Mouse (Mus musculus) myocyte (in vitro differentiated cells): Measurements from ENCODE around the gene Slc38a10. TPM values are rescaled to one million over a fixed set of nuclear protein-coding genes. Genes with fewer than 3 reads are reported as not detected.

ENCODE experiments used
- H3K27me3 ChIP-seq: one replicate; pipeline ENCODE4 v1.6.1; 2011; ENCODE audit not compliant: control insufficient read depth, insufficient read depth, insufficient read length
- H3K36me3 ChIP-seq: one replicate; pipeline ENCODE4 v1.6.1; 2011; ENCODE audit not compliant: control insufficient read depth, insufficient read depth
- H3K4me2 ChIP-seq: one replicate; pipeline ENCODE4 v1.6.1; 2011; ENCODE audit warnings: low read depth, control low read depth
- H3K4me3 ChIP-seq: one replicate; pipeline ENCODE4 v1.5.1; 2011; ENCODE audit warnings: mild to moderate bottlenecking, control low read depth, moderate library complexity
- H3K79me2 ChIP-seq: one replicate; pipeline ENCODE4 v1.6.1; 2011; ENCODE audit not compliant: control insufficient read depth, insufficient read depth
- H3ac ChIP-seq: one replicate; pipeline ENCODE4 v1.6.1; 2011; ENCODE audit not compliant: control insufficient read depth, insufficient read length
- CEBPB ChIP-seq: IDR thresholded peaks from 2 replicates; pipeline ENCODE4 v1.6.1; 2011; ENCODE audit warnings: mild to moderate bottlenecking, moderate library complexity; ENCODE audit not compliant: poor library complexity, insufficient read depth, severe bottlenecking
- E2F4 ChIP-seq: IDR thresholded peaks from one replicate; pipeline ENCODE4 v1.6.1; 2011; ENCODE audit warnings: mild to moderate bottlenecking, control low read depth, moderate library complexity; ENCODE audit not compliant: insufficient read depth
- MAX ChIP-seq: IDR thresholded peaks from one replicate; pipeline ENCODE4 v1.6.1; 2011; ENCODE audit warnings: low read depth, mild to moderate bottlenecking, control low read depth
- MYOD1 ChIP-seq, 3 experiments: IDR thresholded peaks; one replicate each; pipeline ENCODE4 v1.6.1; 2011; ENCODE audit warnings: control low read depth in 2 of 3, low read depth in 2 of 3, mild to moderate bottlenecking in 2 of 3, moderate library complexity in 1 of 3; ENCODE audit not compliant: insufficient read length in 2 of 3, control insufficient read depth in 1 of 3
- MYOG ChIP-seq, 3 experiments: IDR thresholded peaks; one replicate each; pipeline ENCODE4 v1.6.1; 2011; ENCODE audit warnings: control low read depth in 2 of 3, low read depth in 2 of 3, mild to moderate bottlenecking in 2 of 3; ENCODE audit not compliant: insufficient read length in 2 of 3, control insufficient read depth in 1 of 3, insufficient read depth in 1 of 3
- POLR2A ChIP-seq: IDR thresholded peaks from one replicate; pipeline ENCODE4 v1.6.1; 2011; ENCODE audit warnings: low read depth, mild to moderate bottlenecking, control low read depth, moderate library complexity; ENCODE audit not compliant: insufficient read length
- POLR2AphosphoS2 ChIP-seq: IDR thresholded peaks from one replicate; pipeline ENCODE4 v1.6.1; 2011; ENCODE audit warnings: low read depth, control low read depth; ENCODE audit not compliant: insufficient read length
- REST ChIP-seq: IDR thresholded peaks from one replicate; pipeline ENCODE4 v1.6.1; 2011; ENCODE audit warnings: mild to moderate bottlenecking, control low read depth, moderate library complexity; ENCODE audit not compliant: insufficient read depth, insufficient read length
- SRF ChIP-seq: IDR thresholded peaks from one replicate; pipeline ENCODE4 v1.6.1; 2011; ENCODE audit warnings: low read depth; ENCODE audit not compliant: control insufficient read depth, insufficient read length
- TCF12 ChIP-seq: IDR thresholded peaks from one replicate; pipeline ENCODE4 v1.6.1; 2011; ENCODE audit warnings: mild to moderate bottlenecking, control low read depth; ENCODE audit not compliant: poor library complexity, insufficient read depth, severe bottlenecking
- TCF3 ChIP-seq: IDR thresholded peaks from one replicate; pipeline ENCODE4 v1.6.1; 2011; ENCODE audit warnings: low read depth, control low read depth; ENCODE audit not compliant: insufficient read length
- USF1 ChIP-seq: IDR thresholded peaks from one replicate; pipeline ENCODE4 v1.6.1; 2011; ENCODE audit warnings: low read depth, mild to moderate bottlenecking, control low read depth, moderate library complexity
- polyA plus RNA-seq: library from polyadenylated mRNA; unstranded; fragments of >200 nt; fragmentation: generic; extraction: Trizol; gene quantifications from one replicate; pipeline ENCODE4 v1.2.1, GENCODE M21; 2012; ENCODE audit warnings: missing spikeins

The Slc38a10 gene
- polyA plus RNA-seq, 1 experiment, result 97.9 TPM

GRCm38 (mm10) chr11:120107026-120107425 is 44.1 kb downstream of the Slc38a10 start:
- no peak overlapping the region for H3ac ChIP-seq
- H3K4me2 ChIP-seq, result no peak overlapping the region
- TF ChIP-seq TCF3 (no peak), SRF (no peak), POLR2A (no peak), MYOD1 (IDR thresholded peaks at IDR 0.05; ENCODE audit: control insufficient read depth in 1 of 3, insufficient read length in 2 of 3, low read depth in 2 of 3) (no peak), USF1 (no peak), CEBPB (no peak), MAX (no peak)
- no peaks in the 10 kb centered on the region for H3K27me3 ChIP-seq
- no peak overlapping the region for H3K4me3 ChIP-seq
- H3K79me2 ChIP-seq, result no peaks in the 10 kb centered on the region
- H3K36me3 ChIP-seq, result no peaks in the 10 kb centered on the region

- H3K4me3 ChIP-seq, result no peak overlapping the region
- H3K36me3 ChIP-seq, result peaks cover 4% of the 10 kb centered on the region
- H3ac ChIP-seq, result no peak overlapping the region
- H3K27me3 ChIP-seq, result no peaks in the 10 kb centered on the region
- H3K4me2 ChIP-seq, result no peak overlapping the region
- no peak for TF ChIP-seq TCF12
- TF ChIP-seq MYOD1 (IDR thresholded peaks at IDR 0.05; ENCODE audit: control insufficient read depth in 1 of 3, insufficient read length in 2 of 3, low read depth in 2 of 3), result peak in 1 of 3 experiments; percentile 17
- H3K79me2 ChIP-seq, result no peaks in the 10 kb centered on the region
Observed at GRCm38 (mm10) chr11:120103431-120103997, 47.6 kb downstream of the Slc38a10 start.

GRCm38 (mm10) chr11:120101036-120101435 is 50.1 kb downstream of the Slc38a10 start:
- peaks cover 4% of the 10 kb centered on the region for H3K36me3 ChIP-seq
- no peaks in the 10 kb centered on the region for H3K79me2 ChIP-seq
- no peak overlapping the region for H3K4me2 ChIP-seq
- H3ac ChIP-seq, result no peak overlapping the region
- no peaks in the 10 kb centered on the region for H3K27me3 ChIP-seq
- H3K4me3 ChIP-seq, result no peak overlapping the region
- TF ChIP-seq USF1 (no peak), POLR2AphosphoS2 (peak; percentile 57)

GRCm38 (mm10) chr11:120098588-120099511 is 52.3 kb downstream of the Slc38a10 start, which contains the start of the genes Tepsin and Ndufaf8:
Gene Tepsin (minus strand): TSS chr11:120098731.
Gene Ndufaf8 (plus strand): TSS chr11:120098928.
- Histone ChIP-seq H3K4me2 (peak within 1 kb of the TSS; percentile 97), H3K36me3 (peaks cover 10% of the 10 kb centered on the region), H3K4me3 (peak within 1 kb of the TSS; percentile 85), H3K27me3 (no peaks in the 10 kb centered on the region), H3K79me2 (no peaks in the 10 kb centered on the region), H3ac (peak within 1 kb of the TSS; percentile 70)
- TF ChIP-seq REST (no peak), SRF (peak; percentile 27), MYOG (IDR thresholded peaks at IDR 0.05; ENCODE audit: control insufficient read depth in 1 of 3, insufficient read depth in 1 of 3, insufficient read length in 2 of 3, low read depth in 2 of 3) (peak; percentile 28 to 80 (median 78)), USF1 (no peak), MYOD1 (IDR thresholded peaks at IDR 0.05; ENCODE audit: control insufficient read depth in 1 of 3, insufficient read length in 2 of 3, low read depth in 2 of 3) (peak in 2 of 3 experiments; percentile 54 to 74), MAX (no peak), E2F4 (no peak), TCF3 (no peak), POLR2AphosphoS2 (peak; percentile 54), POLR2A (peak; percentile 57), TCF12 (no peak)

GRCm38 (mm10) chr11:120092817-120093591 is 58.1 kb downstream of the Slc38a10 start:
- peaks cover 7% of the 10 kb centered on the region for H3K36me3 ChIP-seq
- no peak overlapping the region for H3ac ChIP-seq
- no peaks in the 10 kb centered on the region for H3K27me3 ChIP-seq
- no peak overlapping the region for H3K4me3 ChIP-seq
- TF ChIP-seq CEBPB (no peak), TCF12 (no peak), MYOD1 (IDR thresholded peaks at IDR 0.05; ENCODE audit: control insufficient read depth in 1 of 3, insufficient read length in 2 of 3, low read depth in 2 of 3) (no peak), MAX (no peak), MYOG (IDR thresholded peaks at IDR 0.05; ENCODE audit: control insufficient read depth in 1 of 3, insufficient read depth in 1 of 3, insufficient read length in 2 of 3, low read depth in 2 of 3) (no peak), POLR2AphosphoS2 (no peak), USF1 (no peak), REST (no peak), TCF3 (no peak), E2F4 (no peak), POLR2A (no peak), SRF (no peak)
- H3K4me2 ChIP-seq, result no peak overlapping the region
- no peaks in the 10 kb centered on the region for H3K79me2 ChIP-seq
